Mouse (Mus musculus): Measurements from ENCODE around the gene Glyat.
"Not testable (repeated sequence)": the region's sequence is repeated elsewhere in the genome, so short reads cannot be mapped to it uniquely, and the experiment has no call there.

Gene Glyat

DNA sequence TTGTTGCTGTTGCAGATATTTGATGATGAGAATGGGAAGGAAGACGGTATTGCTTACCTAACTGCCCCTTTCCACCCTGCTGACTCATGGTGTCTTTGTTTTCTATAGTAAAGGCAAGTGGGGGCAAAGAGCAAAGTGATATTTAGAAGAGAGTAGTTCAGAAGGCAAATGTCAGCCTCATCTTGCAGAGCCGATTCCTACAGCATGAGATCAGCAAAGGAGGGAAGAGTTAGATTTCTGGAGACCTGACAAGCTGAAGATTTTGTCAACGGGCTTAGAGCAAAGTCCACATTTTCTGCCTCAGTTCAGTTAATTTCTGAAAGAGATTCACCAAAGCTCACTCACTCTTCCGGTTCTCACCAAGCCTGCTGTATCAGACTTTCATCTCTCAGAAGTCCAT lies at the start of gene Glyat:
Gene Glyat, plus strand, starts transcription at position 133 of the 400 bp plus-strand sequence.
- peak; percentile 6 for DNase-seq (ENCODE audit: low read depth, low spot score)

DNA sequence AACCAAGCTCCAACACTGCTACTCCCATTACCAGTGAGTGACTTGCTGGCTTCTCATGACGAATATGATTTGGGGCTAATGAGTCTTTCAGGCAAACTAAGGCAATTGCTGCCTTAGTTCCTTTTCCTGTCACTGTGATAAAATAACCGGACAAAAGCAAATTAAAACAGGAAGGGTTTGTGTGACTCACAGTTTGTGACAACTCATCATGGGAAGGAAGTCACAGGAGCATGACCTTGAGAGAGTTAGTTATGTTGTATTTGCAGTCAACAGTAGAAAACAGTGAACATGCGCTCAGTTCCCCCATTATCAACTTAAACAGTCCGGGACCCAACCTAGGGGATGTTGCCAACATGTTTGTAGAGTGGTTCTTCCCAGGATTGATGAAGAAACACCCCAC lies 47.8 kb upstream of the Glyat start:
- DNase-seq (ENCODE audit: low read depth, low spot score): no peak

DNA sequence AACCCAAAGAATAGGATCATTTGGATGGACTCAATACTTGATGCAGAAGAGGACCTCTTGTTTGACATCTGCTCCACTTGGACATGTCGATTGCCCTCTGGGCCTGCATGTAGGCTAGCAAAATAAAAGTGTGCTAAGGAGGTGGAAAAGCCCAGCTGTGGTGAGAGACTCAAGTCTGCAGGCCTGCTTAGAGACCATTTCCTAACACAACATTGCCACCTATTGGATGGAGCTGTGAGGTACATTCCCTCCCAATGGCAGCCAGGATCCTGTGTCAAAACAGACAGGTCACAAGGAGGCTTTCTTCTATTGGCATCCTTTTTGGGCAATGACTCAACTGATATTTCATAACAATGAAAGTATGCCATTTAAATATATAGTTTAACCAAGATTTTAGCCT lies 41.2 kb upstream of the Glyat start:
- DNase-seq (ENCODE audit: low read depth, low spot score): peak; percentile 91

DNA sequence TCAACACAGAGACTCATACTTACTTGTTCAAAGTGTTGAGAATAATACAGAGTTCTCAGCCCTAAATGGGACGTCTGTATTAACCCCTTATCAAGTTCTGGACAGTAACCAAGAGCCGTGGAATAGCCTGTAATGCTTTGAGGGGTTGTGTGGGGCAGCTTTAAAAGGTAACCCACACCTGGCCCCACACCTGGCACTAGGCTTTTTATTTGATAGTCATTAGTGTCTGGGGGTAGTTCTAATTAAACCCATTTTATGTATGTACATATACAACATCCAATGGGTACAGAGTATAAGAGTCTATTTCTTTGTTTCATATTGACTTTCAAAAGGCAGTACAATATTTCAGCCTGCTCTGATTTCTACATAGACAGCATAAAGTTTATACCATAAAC lies 38.0 kb upstream of the Glyat start:
- DNase-seq (ENCODE audit: low read depth, low spot score): no peak

DNA sequence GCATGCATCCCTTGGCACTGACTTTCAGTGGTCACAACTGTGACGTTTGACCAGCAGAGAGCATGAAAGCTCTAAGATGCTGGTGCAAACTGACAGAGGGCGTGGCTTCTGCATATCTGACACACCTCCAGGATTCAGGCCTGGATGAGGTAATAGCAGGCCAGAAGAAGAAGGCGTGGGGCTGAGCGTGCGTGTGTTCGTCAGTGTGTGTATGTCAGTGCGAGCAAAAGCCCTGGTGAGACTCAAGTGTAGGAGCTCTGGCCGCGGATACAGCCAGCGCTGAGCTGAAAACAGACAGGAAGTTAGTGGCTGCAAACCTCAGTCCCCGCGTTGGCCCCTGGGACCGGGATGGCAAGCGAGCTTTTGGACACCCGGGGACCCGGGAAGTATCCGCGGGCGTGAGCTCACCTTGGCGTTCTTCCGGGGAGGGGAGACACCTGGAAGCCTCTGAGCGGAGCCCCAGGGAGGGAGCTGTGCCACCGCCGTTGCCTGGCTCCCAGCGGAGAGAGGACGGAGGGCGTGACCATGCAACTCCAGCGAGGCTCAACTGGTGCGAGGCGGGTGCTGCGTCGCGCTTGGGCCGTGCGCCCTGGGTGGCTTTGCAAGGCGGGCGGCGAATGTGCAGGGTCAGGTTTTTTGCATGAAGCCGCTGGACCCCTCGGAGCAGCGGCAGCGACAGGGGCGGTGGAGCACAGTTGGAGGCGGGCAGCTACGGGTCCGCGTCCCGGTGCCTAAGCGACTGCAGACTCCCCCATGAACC lies 37.4 kb upstream of the Glyat start:
- peak; percentile 92 for DNase-seq (ENCODE audit: low read depth, low spot score)

DNA sequence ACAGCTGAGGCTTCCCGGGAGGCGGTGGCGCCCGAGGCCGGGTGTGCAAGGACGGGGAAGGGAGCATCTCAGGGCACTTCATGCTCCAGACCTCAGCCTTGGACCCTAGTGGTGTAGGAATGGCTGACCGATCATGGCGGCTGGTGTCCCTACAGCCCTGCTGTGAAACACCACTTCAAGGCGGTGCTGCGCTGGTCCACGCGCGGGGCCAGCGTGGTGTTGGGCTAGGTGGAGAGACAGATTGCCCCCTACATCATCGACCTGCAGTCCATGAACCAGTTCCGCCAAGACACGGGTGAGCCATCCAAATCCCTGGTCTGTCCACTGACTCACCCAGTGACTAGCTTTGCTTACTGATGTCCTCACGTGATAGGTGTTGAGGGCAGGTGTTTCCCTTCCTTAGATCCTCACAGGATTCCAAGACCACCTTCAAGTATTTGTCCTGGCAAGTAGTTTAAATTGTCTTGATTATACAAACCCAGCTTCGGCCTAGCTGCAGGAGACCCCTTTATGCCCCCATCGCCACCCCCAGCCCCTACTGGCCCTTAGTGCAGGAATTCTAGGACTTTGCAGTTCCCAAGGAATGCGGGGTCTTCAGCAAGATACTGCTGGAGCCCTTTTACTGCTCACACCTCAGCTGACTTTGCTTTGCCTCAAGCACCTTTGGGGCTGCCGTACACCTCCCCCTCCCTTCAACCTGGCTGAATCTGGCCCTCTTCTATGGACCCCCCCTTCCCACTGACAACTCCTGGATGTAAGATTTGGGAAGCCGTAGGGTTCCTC lies 36.6 kb upstream of the Glyat start:
- no peak for DNase-seq (ENCODE audit: low read depth, low spot score)

DNA sequence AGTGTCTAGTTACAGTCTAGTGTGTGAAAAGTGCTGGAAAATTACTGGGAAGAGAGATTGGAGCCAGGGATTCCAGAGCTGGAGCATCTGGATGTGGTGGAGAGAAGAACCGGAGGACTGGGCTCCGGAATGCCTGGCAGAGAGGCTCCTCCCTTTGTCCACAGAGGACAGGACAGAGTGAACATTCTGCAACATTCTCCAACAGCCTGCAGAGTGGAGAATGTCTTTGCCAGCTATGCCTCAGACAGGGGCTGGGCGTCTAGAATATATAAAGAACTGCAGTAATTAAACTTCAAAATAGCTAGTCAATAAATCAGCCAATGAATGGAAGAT lies 36.1 kb upstream of the Glyat start:
- peak; percentile 26 for DNase-seq (ENCODE audit: low read depth, low spot score)

DNA sequence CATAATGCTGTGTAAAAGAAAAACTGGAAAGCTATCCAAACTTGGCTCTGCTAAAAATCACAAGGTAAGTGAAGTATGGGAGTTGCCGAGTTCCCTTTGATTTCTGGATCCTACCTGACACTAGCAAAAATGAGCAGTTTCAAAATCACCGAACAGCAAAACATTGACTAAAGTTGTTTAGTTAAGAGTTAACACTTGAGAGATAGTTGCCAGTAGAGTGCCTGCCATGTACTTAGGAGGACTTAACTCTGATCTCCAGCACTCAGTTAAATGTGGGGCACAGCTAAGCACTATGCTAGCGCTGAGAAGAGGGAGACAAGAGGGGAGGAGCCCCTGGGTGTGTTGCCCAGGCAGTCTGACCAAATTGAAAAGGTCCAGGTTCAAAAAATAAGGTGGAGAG lies 34.4 kb upstream of the Glyat start:
- DNase-seq (ENCODE audit: low read depth, low spot score): no peak

DNA sequence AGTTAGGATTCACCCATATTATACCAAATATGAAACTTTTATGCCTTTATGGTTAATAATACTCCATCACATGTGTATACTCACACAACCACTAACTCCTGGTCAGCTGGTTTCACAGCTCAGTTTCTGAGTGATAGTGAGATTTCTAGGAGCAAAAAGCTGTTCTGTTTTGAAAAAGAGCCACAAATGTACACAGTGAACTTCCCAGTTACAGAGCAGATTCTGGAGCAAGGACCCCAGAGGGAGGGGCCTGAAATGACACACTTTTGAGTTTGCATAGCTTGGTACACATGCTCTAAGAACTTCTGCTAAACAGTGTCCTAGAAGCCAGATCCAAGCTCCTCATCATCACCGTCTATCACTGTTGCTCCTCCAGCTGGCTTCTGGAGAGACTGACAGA lies 33.4 kb upstream of the Glyat start, which contains the start of gene Gm4952:
Gene Gm4952, plus strand, starts transcription at position 301 of the 400 bp plus-strand sequence.
- DNase-seq (ENCODE audit: low read depth, low spot score): no peak

DNA sequence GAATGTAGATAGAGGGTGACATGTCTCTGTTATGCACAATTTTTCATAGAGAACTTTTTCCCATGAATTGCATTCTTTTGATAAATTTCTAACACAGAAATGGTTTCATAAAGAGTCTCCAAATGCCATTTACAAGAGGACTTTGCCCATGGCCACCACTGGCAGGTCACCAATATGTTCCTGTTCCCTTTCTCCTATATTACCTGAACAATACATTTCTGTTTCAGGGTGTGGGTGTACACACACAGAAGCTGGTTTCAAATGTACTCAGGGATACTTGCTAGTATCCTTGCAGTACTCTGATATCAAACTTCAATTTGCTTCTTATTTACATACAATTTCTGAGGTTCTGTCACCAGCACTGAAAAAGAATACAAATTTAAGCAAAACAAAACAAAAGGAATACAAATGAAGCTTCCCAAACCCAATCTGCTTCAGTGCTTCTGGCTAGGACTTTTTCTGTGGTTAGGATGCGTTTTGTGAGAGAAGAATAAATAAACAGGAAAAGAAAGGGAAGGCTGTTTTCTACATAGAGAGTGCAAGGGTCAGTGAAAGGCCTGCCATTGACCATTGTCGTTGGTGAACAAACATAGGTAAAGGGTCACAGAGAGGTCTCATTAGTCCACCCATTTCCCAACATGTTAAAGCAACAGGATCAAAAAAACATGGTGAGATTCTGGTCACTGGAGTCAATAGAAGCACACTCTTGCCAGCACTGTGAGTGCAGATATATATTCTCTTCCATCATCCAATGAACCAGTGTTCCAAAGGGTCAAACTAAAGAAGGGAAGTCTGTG lies 32.2 kb upstream of the Glyat start:
- DNase-seq (ENCODE audit: low read depth, low spot score): no peak

DNA sequence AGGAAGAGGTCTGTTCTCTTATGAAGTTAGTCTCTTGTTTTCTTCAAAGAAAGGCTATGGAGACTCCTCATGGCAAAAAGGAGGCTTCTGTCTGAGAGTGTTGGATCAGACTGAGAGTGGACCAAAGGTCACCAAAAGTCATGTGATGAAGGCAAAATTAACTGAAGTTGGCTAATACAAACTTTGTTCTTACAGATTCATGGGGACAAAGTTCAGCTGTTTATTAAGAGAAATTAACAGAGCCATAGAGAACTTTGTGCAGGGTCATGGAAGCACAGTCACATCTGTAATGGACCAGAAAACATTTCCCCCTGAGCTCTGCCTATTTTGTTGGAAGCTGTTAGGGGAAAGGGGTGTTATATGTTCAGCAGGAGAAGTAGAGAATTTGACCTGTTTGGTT lies 24.8 kb upstream of the Glyat start:
- DNase-seq (ENCODE audit: low read depth, low spot score): no peak

DNA sequence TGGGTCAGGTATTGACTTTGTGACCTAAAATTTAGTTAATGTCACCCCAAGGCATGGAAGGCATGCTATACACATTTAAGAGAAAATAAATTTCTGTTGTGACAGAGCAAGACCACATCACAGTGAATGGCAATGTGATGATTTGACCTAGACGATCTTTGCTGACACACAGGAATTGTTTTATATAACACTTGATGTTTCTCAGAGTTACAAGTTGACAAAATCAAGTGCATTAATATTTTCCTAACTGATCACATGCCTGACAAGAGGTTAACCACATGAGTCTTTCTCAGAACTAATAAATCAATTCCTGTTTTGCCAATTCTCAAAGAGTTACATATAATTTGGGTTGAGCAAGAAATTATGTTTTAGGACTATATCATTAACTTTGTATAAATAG lies 19.5 kb upstream of the Glyat start:
- DNase-seq (ENCODE audit: low read depth, low spot score): no peak

DNA sequence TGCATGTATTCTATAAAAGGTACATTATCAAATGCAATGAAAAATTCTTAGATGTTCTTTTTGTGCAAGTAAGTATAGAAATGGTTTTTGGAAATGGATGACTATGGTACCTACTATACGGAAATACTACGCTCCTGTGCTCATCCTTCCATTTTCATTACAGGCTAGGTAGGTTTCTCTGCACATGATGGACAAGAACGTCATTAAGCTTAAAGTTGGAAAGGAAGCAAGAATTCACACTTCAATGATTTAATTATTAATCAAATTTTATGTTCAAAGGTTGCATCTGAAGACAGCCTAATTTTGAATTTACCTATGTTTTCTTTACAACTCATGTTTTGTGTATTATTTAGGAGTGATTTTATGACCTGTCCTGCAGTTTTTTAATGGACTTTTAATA lies 1.2 kb downstream of the Glyat start:
- DNase-seq (ENCODE audit: low read depth, low spot score): no peak

DNA sequence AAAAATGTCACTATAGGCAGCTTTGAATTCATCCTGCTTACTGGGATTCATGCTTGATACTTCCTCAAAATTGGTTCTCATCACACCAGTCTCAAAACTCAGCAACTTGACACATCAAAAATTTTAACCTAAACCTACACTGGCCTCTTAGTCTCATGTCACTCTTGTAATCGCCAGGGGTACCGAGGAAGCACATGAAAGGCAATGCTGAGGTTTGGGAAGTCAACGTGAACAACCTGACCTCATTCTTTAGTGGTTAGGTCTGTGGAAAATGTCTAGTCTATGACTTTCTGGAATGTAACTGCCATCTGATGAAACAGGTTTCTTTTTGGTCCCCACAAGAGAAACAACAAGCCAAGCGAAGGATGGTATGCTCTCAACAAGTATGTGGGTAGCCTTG lies 1.9 kb downstream of the Glyat start:
- no peak for DNase-seq (ENCODE audit: low read depth, low spot score)

DNA sequence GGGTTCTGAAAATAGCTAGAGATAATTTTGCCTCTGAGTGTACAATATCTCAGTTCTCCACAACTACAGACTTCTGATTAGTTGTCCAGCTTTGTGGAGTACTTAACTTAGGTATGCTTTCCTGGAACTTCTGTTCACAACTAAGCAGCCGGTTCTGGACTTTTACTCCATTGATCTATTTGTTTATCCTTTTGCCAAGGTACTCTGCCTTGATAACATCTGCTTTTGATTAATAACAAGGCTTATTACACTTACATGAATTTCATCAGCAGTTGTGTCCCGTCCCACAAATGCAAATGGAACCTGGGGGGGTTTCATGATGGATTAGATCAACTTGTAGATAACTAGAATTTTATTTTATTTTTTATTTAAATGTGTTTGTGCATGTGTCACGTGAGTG lies 3.8 kb downstream of the Glyat start:
- no peak for DNase-seq (ENCODE audit: low read depth, low spot score)

DNA sequence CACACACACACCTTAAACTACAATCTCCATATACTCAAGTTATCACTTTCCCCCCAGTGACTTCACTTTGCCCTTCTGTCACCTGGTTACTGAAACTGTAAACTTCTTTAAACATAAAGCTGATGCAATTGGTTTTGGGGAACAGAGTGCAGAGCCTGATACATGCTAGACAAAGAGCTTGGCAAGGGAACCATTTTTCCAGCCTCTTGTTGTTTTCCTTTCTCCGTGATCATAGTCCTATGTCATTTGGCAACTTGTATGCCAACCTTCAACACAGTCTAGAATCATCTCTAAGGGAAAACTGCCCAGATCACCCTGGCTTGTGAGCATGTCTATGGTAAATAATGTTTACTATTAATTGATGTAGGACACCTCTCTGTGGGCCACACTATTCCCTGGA lies 4.9 kb downstream of the Glyat start:
- DNase-seq (ENCODE audit: low read depth, low spot score): no peak

DNA sequence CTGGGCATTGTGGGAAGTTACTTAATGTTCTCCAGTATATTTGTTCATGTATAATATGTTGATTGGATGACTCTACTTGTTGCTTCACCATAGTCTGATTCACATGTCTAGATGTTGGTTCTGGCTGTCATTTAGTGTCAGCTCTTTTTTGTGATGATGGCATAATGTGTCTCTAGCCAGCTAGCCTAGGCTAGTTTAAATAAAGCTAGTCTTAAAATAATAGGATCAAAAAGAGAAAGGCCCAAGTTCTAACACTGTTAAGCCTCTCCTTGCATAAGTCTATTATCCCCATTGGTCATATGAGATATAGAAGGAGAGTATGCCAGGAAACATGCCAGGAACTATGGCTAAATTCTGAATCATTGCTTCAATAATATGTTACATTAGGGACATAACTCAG lies 16.4 kb downstream of the Glyat start:
- DNase-seq (ENCODE audit: low read depth, low spot score): no peak

DNA sequence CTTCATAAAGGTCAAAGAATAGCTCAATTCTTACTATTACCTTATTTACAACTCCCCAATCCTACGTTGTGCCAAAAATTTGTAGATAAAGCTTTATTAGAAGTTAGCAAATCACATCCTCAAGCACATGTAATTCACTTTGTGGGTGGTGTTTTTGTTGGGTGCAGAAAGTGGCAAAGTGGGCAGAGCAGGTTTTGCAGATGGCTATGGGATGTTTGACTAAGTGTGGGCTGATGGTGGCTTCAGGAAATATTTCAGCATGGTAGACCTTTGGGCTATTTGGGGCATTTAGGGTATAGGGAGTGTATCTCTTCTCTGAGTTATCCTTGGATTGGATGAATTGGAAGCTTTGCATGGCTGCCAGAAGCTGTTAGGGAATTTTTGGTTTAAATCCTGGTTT lies 33.0 kb downstream of the Glyat start:
- no peak for DNase-seq (ENCODE audit: low read depth, low spot score)

DNA sequence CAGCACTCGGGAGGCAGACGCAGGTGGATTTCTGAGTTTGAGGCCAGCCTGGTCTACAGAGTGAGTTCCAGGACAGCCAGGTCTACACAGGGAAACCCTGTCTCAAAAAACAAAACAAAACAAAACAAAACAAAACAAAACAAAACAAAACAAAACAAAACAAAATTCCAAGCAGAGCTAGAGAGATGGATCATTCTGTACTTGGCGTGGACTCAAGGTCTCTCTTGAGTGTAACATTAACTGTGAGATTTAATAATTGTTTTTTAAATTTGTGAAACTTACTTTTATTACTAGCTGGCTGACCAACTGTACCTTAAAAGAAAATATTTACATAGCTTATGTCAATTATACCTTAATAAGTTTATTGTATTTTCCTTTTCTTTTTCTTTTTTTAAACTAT lies 35.5 kb downstream of the Glyat start:
- not testable (repeated sequence) for DNase-seq (ENCODE audit: low read depth, low spot score)

DNA sequence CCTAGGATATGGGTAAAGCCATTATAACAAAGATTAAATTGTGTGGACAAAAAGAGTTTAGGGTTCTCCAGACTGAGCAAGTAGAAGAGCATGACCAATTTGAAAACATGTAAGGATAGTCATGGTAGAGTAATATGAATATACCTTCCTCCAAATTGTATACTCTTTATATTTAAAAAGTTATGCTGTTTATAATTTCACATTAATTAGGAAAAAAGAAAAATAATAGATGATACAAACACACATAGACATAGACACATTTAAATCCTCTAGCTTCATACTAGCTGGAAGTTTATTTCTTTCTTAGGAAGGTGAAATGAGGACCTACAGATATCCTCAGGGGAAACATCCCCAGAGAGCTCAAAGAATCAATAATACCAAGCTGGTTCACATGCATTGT lies 37.0 kb downstream of the Glyat start, which contains the start of gene Olfr1442:
Gene Olfr1442, plus strand, starts transcription at position 301 of the 400 bp plus-strand sequence.
- DNase-seq (ENCODE audit: low read depth, low spot score): no peak

DNA sequence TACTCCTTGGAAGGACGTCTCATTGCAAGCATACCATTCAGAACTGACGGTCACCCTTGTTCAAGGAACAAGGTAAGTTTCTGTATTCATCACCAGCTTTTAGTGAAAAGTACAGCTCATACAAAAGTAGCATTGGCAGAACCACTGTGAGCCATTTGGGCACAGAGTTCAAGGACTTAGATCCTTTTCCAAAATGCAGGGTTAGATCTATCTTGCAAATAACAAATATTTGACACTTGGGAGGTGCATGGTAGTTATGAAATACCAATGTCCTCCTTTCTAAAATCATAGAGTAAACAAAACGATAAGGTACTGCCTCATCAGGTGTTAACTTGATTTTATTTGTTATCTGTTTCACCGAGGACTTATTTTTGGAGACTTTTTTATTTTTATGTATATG lies 37.9 kb downstream of the Glyat start:
- DNase-seq (ENCODE audit: low read depth, low spot score): no peak

DNA sequence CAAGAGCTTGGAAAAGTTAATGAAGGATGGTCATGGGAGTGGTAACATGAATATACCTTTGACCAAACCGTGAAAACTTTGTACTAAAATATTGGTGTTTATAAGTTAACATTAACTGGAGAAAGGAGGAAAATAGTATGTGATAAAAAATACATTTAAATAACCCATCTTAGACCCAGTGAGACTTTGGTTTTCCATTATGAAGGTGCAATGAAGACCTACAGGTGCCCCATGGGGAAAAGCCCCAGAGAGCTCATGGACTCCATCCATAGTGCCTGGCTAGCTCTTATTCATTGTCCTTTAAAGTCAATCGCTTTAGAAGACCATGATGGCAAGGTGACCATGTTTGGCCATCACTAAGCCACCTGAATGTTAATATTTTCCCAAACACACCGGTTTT lies 44.7 kb downstream of the Glyat start, which contains the start of gene Olfr1443:
Gene Olfr1443, plus strand, starts transcription at position 301 of the 400 bp plus-strand sequence.
- DNase-seq (ENCODE audit: low read depth, low spot score): no peak

Data from 3T3-L1 (cell line).